Mouse (Mus musculus) heart, embryonic 10.5 days (tissue): Measurements from ENCODE around the gene Them7. TPM values are rescaled to one million over a fixed set of nuclear protein-coding genes. Genes with fewer than 3 reads are reported as not detected.
A peak's percentile ranks its signal among the peaks of the same experiment; 100 is the strongest.

Source experiments
- DNase-seq: peaks from one replicate; pipeline ENCODE4 v3.0.0-alpha.2; 2017; ENCODE audit warnings: low spot score
- H3K27ac ChIP-seq: fragments of 300-500 bp; sonication (generic); 2 replicates; pipeline ENCODE4 v1.5.1; 2016; ENCODE audit warnings: mild to moderate bottlenecking
- H3K27me3 ChIP-seq: fragments of 300-500 bp; sonication (generic); 2 replicates; pipeline ENCODE4 v1.6.1; 2016; ENCODE audit warnings: mild to moderate bottlenecking; ENCODE audit not compliant: poor library complexity, insufficient read depth, severe bottlenecking
- H3K36me3 ChIP-seq: fragments of 300-500 bp; sonication (generic); 2 replicates; pipeline ENCODE4 v1.6.1; 2016; ENCODE audit warnings: mild to moderate bottlenecking, moderate library complexity
- H3K4me1 ChIP-seq: fragments of 300-500 bp; sonication (generic); 2 replicates; pipeline ENCODE4 v1.6.1; 2016; ENCODE audit warnings: mild to moderate bottlenecking
- H3K4me3 ChIP-seq: fragments of 300-500 bp; sonication (generic); 2 replicates; pipeline ENCODE4 v1.5.1; 2016; ENCODE audit warnings: mild to moderate bottlenecking, moderate library complexity
- H3K9me3 ChIP-seq: fragments of 300-500 bp; sonication (generic); 2 replicates; pipeline ENCODE4 v1.6.1; 2016; ENCODE audit warnings: mild to moderate bottlenecking, moderate library complexity
- WGBS: fragments of 180-500 bp; shearing (Covaris S2); methylation state at CpG from one replicate; pipeline ENCODE4 v1.1.7; 2016; 5-methylcytosine and 5-hydroxymethylcytosine counted together
- polyA plus RNA-seq: library from polyadenylated mRNA; unstranded; fragments of >200 nt; fragmentation: Nextera tagmentation; extraction: Ambion mirVana; gene quantifications from 2 replicates; pipeline ENCODE4 v1.2.1, GENCODE M21; 2016

Them7 gene
- polyA plus RNA-seq, 1 experiment from 2014 or later = 2.7 TPM

- Histone ChIP-seq H3K4me1 (peaks cover 5% of the 10 kb centered on the region; the same call in 1 of the 2 replicates), H3K4me3 (no peak overlapping the region), H3K9me3 (no peaks in the 10 kb centered on the region), H3K27ac (no peak overlapping the region), H3K36me3 (no peaks in the 10 kb centered on the region), H3K27me3 (peaks cover 20% of the 10 kb centered on the region; the same call in 1 of the 2 replicates)
- 87% methylated on average over 6 of the region's 6 CpGs for WGBS
- no peak for DNase-seq
These were observed 148.0 kb downstream of the Them7 start for GRCm38 (mm10) chr2:105372156-105372555.

- WGBS = 77% methylated on average over 5 of the region's 5 CpGs
- DNase-seq = no peak
These were observed 148.6 kb downstream of the Them7 start for GRCm38 (mm10) chr2:105372727-105373126.

GRCm38 (mm10) chr2:105373658-105374057 lies 149.5 kb downstream of the Them7 start:
- peaks cover 19% of the 10 kb centered on the region; the same call in 1 of the 2 replicates for H3K27me3 ChIP-seq
- no peak overlapping the region for H3K27ac ChIP-seq
- H3K9me3 ChIP-seq = no peaks in the 10 kb centered on the region
- no peaks in the 10 kb centered on the region for H3K36me3 ChIP-seq
- no peak overlapping the region for H3K4me3 ChIP-seq
- peaks cover 5% of the 10 kb centered on the region; the same call in 1 of the 2 replicates for H3K4me1 ChIP-seq
- DNase-seq = no peak
- WGBS = 81% methylated on average over 11 of the region's 11 CpGs

More at GRCm38 (mm10) chr2:105372727-105373126, 148.6 kb downstream of the Them7 start:
- Histone ChIP-seq H3K9me3 (no peaks in the 10 kb centered on the region), H3K27ac (no peak overlapping the region), H3K4me3 (no peak overlapping the region), H3K36me3 (no peaks in the 10 kb centered on the region), H3K27me3 (peaks cover 19% of the 10 kb centered on the region; the same call in 1 of the 2 replicates), H3K4me1 (peaks cover 5% of the 10 kb centered on the region; the same call in 1 of the 2 replicates)

- Histone ChIP-seq H3K27me3 (peaks cover 19% of the 10 kb centered on the region; the same call in 1 of the 2 replicates), H3K27ac (no peak overlapping the region), H3K4me1 (peaks cover 3% of the 10 kb centered on the region; the same call in 1 of the 2 replicates), H3K4me3 (no peak overlapping the region), H3K36me3 (no peaks in the 10 kb centered on the region), H3K9me3 (no peaks in the 10 kb centered on the region)
- 90% methylated on average over 7 of the region's 7 CpGs for WGBS
- DNase-seq = no peak
These were observed 151.1 kb downstream of the Them7 start for GRCm38 (mm10) chr2:105375261-105375660.

GRCm38 (mm10) chr2:105375705-105376104 lies 151.6 kb downstream of the Them7 start:
- no peak overlapping the region for H3K4me3 ChIP-seq
- peaks cover 19% of the 10 kb centered on the region; the same call in 1 of the 2 replicates for H3K27me3 ChIP-seq
- no peak overlapping the region for H3K27ac ChIP-seq
- no peaks in the 10 kb centered on the region for H3K9me3 ChIP-seq
- H3K36me3 ChIP-seq = no peaks in the 10 kb centered on the region
- H3K4me1 ChIP-seq = no peaks in the 10 kb centered on the region
- no peak for DNase-seq
- WGBS = 89% methylated on average over 4 of the region's 4 CpGs

GRCm38 (mm10) chr2:105379682-105380081 lies 155.6 kb downstream of the Them7 start:
- H3K27me3 ChIP-seq = no peaks in the 10 kb centered on the region
- no peaks in the 10 kb centered on the region for H3K4me1 ChIP-seq
- no peaks in the 10 kb centered on the region for H3K9me3 ChIP-seq
- no peak for DNase-seq
- no peak overlapping the region for H3K4me3 ChIP-seq
- no peak overlapping the region for H3K27ac ChIP-seq
- 63% methylated on average over 1 of the region's 1 CpGs for WGBS
- H3K36me3 ChIP-seq = peaks cover 7% of the 10 kb centered on the region; the same call in 1 of the 2 replicates

- 53% methylated on average over 3 of the region's 3 CpGs for WGBS
- Histone ChIP-seq H3K4me3 (no peak overlapping the region), H3K9me3 (no peaks in the 10 kb centered on the region), H3K27me3 (no peaks in the 10 kb centered on the region), H3K36me3 (peaks cover 18% of the 10 kb centered on the region), H3K27ac (no peak overlapping the region), H3K4me1 (no peaks in the 10 kb centered on the region)
- DNase-seq = no peak
These were observed 156.7 kb downstream of the Them7 start for GRCm38 (mm10) chr2:105380757-105381319.

- Histone ChIP-seq H3K36me3 (peaks cover 40% of the 10 kb centered on the region), H3K4me1 (no peaks in the 10 kb centered on the region), H3K27me3 (no peaks in the 10 kb centered on the region), H3K27ac (no peak overlapping the region), H3K9me3 (no peaks in the 10 kb centered on the region), H3K4me3 (no peak overlapping the region)
- no peak for DNase-seq
- 87% methylated on average over 8 of the region's 8 CpGs for WGBS
These were observed 158.9 kb downstream of the Them7 start for GRCm38 (mm10) chr2:105383063-105383462.

- Histone ChIP-seq H3K27ac (no peak overlapping the region), H3K4me1 (no peaks in the 10 kb centered on the region), H3K36me3 (peaks cover 59% of the 10 kb centered on the region), H3K9me3 (no peaks in the 10 kb centered on the region), H3K27me3 (no peaks in the 10 kb centered on the region), H3K4me3 (no peak overlapping the region)
- WGBS = 86% methylated on average over 3 of the region's 3 CpGs
- peak; percentile 73 for DNase-seq
These were observed 160.9 kb downstream of the Them7 start for GRCm38 (mm10) chr2:105384998-105385397.

- no peak for DNase-seq
- peaks cover 9% of the 10 kb centered on the region for H3K4me1 ChIP-seq
- H3K4me3 ChIP-seq = no peak overlapping the region
- no peaks in the 10 kb centered on the region for H3K27me3 ChIP-seq
- peaks cover 73% of the 10 kb centered on the region for H3K36me3 ChIP-seq
- H3K27ac ChIP-seq = no peak overlapping the region
- 86% methylated on average over 4 of the region's 4 CpGs for WGBS
- H3K9me3 ChIP-seq = no peaks in the 10 kb centered on the region
These were observed 162.3 kb downstream of the Them7 start for GRCm38 (mm10) chr2:105386418-105386817.

GRCm38 (mm10) chr2:105389007-105389890 lies 165.1 kb downstream of the Them7 start:
- Histone ChIP-seq H3K27me3 (no peaks in the 10 kb centered on the region), H3K27ac (no peak overlapping the region), H3K4me3 (no peak overlapping the region), H3K4me1 (peaks cover 12% of the 10 kb centered on the region), H3K9me3 (no peaks in the 10 kb centered on the region), H3K36me3 (peaks cover 97% of the 10 kb centered on the region)
- WGBS = 93% methylated on average over 17 of the region's 17 CpGs
- no peak for DNase-seq

- Histone ChIP-seq H3K27me3 (no peaks in the 10 kb centered on the region), H3K27ac (no peak overlapping the region), H3K4me3 (no peak overlapping the region), H3K36me3 (peaks cover 94% of the 10 kb centered on the region), H3K9me3 (no peaks in the 10 kb centered on the region), H3K4me1 (peaks cover 15% of the 10 kb centered on the region)
- WGBS = 60% methylated on average over 6 of the region's 6 CpGs
- DNase-seq = no peak
These were observed 166.7 kb downstream of the Them7 start for GRCm38 (mm10) chr2:105390653-105391413.
